Mouse (Mus musculus) lung, postnatal 10 days (tissue): ENCODE results near the gene Ndufs8.
A peak's percentile ranks its signal among the peaks of the same experiment; 100 is the strongest.

Source experiments
- DNase-seq: peaks from one replicate; pipeline ENCODE4 v3.0.0; 2021

Ndufs8 gene

GRCm38 (mm10) chr19:3903648-3904362, 8.8 kb downstream of the Ndufs8 start:
- DNase-seq, result no peak

DNA sequence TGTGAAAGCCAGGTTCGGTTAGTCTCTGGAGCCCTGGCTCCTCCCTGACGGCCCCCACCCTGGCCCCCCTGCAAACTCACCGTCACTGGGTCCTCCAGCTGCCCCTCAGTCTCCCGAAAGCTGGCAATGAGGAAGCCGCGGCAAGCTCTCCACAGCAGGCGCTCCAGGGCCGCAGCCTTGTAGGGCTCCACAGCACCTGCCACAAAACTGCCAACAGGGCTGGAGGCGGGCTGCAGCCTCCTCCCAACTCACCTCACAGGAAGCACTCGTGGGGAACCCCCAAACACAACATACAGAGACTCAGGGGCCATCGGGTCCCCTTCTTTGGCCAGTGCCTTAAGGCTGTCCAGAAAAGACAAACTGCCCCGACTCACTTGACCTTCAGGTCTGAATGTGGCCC, 9.6 kb downstream of the Ndufs8 start:
- no peak for DNase-seq

GRCm38 (mm10) chr19:3899618-3900017, 13.0 kb downstream of the Ndufs8 start:
- no peak for DNase-seq

- no peak for DNase-seq
Observed at GRCm38 (mm10) chr19:3898952-3899351, 13.6 kb downstream of the Ndufs8 start.

DNA sequence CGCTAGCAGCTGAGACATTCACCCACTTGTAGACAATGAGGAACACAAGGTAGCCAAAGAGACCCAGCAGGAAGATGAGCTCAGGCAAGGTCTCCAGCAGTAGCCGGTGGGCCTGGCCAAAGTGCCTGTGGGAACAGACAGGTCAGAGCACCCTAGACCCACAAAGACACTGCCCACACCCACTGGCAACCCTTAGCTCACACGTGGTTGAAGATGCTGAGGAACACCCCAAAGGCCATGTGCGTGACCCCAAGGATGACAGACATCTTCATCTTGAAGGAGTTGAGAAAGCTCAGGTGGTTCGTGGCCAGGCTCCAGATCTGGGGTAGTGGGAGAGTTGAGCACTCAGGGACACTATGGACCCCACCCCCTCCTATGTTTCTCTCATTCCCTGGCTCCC, 15.0 kb downstream of the Ndufs8 start:
- DNase-seq, result no peak

- DNase-seq, result no peak
Observed at GRCm38 (mm10) chr19:3896208-3896607, 16.4 kb downstream of the Ndufs8 start.

GRCm38 (mm10) chr19:3895171-3895631, 17.4 kb downstream of the Ndufs8 start:
- no peak for DNase-seq

GRCm38 (mm10) chr19:3894294-3894693, 18.3 kb downstream of the Ndufs8 start:
- no peak for DNase-seq

DNA sequence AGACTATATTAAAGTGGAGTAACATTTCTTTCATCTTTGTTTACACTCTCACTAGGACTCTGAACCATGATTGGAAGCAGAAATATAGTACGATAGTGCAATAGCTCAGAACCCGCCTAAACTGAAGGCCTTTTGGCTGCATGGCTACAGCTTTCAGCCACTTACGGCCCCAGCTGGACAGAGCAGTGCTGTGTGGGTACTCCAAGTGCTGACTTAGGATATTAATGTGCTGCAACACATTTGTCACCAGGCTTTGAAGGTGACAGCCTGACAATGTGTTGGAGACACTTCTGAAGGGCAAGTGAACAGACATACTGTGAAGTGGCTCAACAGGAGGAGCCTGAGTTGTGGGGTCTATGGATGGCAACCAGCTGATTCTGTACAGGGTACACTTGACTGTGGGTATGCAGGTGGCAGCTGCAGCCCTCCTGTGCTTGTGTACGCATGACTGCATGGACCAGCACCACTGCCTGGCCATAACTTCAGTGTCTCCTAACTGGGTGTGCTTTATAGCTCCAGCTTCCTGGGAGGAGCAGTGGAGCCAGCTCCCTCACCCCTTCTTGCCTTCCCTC, 18.9 kb downstream of the Ndufs8 start:
- no peak for DNase-seq

DNA sequence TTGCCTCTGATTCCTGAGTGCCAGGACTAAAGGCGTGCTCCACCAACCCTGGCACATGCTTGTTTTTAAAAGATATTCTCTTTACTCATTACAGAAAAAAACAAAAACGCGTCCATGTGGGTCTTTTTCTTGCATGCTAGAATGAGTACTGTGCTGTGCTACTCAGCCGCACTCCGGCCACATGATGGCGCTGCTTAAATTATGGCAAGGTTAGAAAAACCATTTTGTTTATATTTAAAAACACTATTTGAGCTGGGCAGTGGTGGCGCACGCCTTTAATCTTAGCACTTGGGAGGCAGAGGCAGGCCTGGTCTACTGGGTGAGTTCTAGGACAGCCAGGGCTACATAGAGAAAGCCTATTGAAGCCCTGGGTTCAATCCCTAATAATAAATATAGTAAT, 22.4 kb downstream of the Ndufs8 start:
- no peak for DNase-seq

GRCm38 (mm10) chr19:3889096-3889495, 23.5 kb downstream of the Ndufs8 start:
- no peak for DNase-seq

DNA sequence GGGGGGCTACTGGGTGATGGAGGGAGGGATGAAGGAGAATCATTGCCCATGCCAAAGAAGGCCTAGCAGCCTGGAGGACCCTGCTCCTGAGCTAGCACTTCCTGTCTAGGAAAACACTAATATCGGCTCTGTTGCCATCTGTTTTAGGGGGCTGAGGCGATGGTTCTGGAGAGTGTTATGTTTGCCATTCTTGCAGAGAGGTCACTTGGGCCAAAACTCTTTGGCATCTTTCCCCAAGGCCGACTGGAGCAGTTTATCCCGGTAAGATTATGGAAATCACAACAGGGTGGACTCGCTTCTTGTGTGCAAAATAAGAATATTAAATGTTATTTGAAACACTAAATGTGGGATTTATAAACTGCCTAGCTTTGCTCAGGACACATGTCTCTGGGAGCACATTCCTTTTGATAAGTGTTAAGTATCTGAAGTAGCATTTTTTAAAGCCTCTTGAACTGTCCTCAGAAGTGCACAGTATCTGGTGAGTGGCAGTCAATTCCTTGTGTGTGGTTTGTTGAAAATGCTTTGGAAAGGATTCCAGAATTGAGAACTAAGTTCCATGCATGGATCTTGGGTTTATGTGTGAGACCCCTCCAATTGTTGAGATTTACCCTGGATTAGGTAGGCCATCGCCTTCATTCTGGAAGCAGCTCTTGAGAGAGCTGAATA, 28.1 kb downstream of the Ndufs8 start:
- peak; percentile 25 for DNase-seq

- no peak for DNase-seq
Observed at GRCm38 (mm10) chr19:3882214-3882613, 30.4 kb downstream of the Ndufs8 start.

- peak; percentile 39 for DNase-seq
Observed at GRCm38 (mm10) chr19:3880054-3880848, 32.3 kb downstream of the Ndufs8 start.

DNA sequence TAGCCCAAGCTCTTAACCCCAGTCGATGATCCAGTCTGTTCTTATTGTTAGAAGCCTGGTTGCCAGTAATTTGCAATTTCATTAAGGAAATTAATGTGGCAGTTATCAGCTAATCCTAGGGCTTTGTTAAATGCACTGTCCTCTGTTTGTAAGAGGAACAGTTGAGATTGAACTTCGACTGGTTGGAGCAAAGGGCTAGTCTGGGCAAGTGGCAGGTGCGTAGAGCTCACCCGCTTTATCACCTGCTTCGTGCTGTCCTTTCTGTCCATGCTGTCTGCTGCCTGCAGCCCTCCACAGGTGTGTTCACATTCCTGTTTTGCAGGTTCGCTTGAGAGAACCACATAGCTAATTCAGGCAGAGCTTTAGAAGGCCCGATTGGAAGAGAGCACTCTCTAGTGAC, 37.5 kb downstream of the Ndufs8 start:
- no peak for DNase-seq

DNA sequence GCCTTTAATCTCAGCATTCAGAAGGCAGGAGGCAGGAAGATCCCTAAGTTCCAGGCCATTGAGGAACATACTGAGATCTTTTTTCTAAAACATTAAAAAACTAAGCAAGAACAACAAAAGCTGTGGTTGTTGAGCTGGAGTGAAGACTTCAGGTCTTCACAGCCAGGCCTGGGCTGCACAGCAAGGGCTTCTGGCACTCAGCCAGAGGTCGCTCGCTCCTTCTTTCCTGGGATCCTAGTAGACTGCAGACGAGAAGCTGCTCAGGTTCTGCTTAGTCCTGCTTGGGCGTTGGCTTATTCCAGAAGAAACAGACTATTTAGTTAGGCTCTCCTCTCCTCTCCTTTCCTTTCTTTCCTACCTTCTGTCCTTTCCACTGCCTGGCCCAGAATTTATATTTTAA, 40.2 kb downstream of the Ndufs8 start:
- peak; percentile 30 for DNase-seq

DNA sequence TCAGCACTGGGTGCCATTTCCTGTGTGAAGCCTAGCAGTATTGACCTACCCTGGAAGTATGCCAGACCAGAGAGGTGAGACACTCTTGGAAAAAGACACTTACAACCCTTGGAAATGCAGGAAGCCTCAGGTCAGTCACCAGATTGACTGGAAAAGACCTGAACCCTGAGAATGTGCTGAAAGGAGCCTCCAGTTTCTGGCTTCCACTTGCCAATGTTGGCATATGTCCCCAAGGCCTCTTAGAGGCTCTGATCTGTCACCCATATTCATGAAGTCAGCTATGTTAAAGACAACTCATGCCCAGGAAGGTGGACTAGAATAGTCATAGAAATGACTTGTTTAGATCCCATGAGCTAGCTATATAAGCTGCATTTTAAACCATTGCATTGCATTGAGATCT, 41.1 kb downstream of the Ndufs8 start:
- no peak for DNase-seq

GRCm38 (mm10) chr19:3868290-3868689, 44.3 kb downstream of the Ndufs8 start:
- no peak for DNase-seq

DNA sequence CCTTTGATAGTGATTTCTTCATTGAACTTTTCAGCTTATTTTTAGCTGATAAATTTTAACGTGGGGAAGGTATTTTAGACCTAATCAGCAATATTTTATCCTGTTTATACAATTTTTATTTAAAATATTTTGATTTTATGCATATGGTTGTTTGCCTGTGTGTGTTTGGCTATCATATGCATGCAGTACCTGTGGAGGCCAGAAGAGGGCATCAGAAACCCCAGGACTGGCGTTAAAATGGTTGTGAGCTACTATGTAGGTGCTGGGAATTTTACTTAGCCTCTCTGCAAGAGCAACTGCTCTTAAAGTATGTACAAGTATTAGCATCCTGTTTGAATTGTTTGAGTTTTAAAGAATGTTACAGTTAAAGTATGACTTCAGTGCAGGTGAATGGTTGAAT, 47.6 kb downstream of the Ndufs8 start:
- no peak for DNase-seq

GRCm38 (mm10) chr19:3862713-3863112, 49.9 kb downstream of the Ndufs8 start:
- DNase-seq, result no peak
